Mouse (Mus musculus) MEL (cell line): ENCODE data around the gene Grik1. TPM values are rescaled to one million over a fixed set of nuclear protein-coding genes. Genes with fewer than 3 reads are reported as not detected.

ENCODE experiments used
- DNase-seq: peaks from one replicate; pipeline ENCODE4 v3.0.0; 2011; ENCODE audit warnings: low read depth, low spot score
- H3K27ac ChIP-seq: 2 replicates; pipeline ENCODE4 v1.5.1; 2012; ENCODE audit warnings: low read depth, mild to moderate bottlenecking, control low read depth, low read length, moderate library complexity; ENCODE audit not compliant: control insufficient read depth
- H3K27me3 ChIP-seq, 2 experiments: fragments of 150-350 bp in 1 of 2; sonication (generic) in 1 of 2; 2 replicates each; pipeline ENCODE4 v1.6.1; 2012; ENCODE audit warnings: low read length in 2 of 2, mild to moderate bottlenecking in 2 of 2, improper control_type of control experiment in 1 of 2, moderate library complexity in 1 of 2; ENCODE audit not compliant: insufficient read depth in 2 of 2, control insufficient read depth in 1 of 2
- H3K36me3 ChIP-seq, 2 experiments: 2 replicates each; pipeline ENCODE4 v1.6.1; 2012 to 2014; ENCODE audit warnings: low read length in 2 of 2, improper control_type of control experiment in 1 of 2, inconsistent platforms in 1 of 2, mild to moderate bottlenecking in 1 of 2; ENCODE audit not compliant: insufficient read depth in 2 of 2, control insufficient read depth in 1 of 2
- H3K4me1 ChIP-seq, 2 experiments: fragments of 150-350 bp in 1 of 2; sonication (generic) in 1 of 2; 2 replicates each; pipeline ENCODE4 v1.6.1; 2012; ENCODE audit warnings: low read length in 2 of 2, improper control_type of control experiment in 1 of 2, mild to moderate bottlenecking in 1 of 2; ENCODE audit not compliant: insufficient read depth in 2 of 2, control insufficient read depth in 1 of 2
- H3K4me3 ChIP-seq, 2 experiments: fragments of 150-350 bp in 1 of 2; sonication (generic) in 1 of 2; 2 replicates each; pipeline ENCODE4 v1.5.1; 2012; ENCODE audit warnings: low read depth in 2 of 2, low read length in 2 of 2, mild to moderate bottlenecking in 2 of 2, moderate library complexity in 2 of 2, control low read depth in 1 of 2, improper control_type of control experiment in 1 of 2; ENCODE audit not compliant: control insufficient read depth in 1 of 2, insufficient read depth in 1 of 2
- H3K79me2 ChIP-seq: 2 replicates; pipeline ENCODE4 v1.6.1; 2012; ENCODE audit warnings: mild to moderate bottlenecking, low read length, moderate library complexity; ENCODE audit not compliant: control insufficient read depth, poor library complexity, insufficient read depth
- H3K9ac ChIP-seq: 2 replicates; pipeline ENCODE4 v1.6.1; 2012; ENCODE audit warnings: low read depth, mild to moderate bottlenecking, control low read depth, low read length, moderate library complexity; ENCODE audit not compliant: control insufficient read depth, poor library complexity, severe bottlenecking
- H3K9me3 ChIP-seq: fragments of 150-350 bp; sonication (generic); replicated peaks from 2 replicates; pipeline ENCODE4 v1.6.1; 2012; ENCODE audit warnings: mild to moderate bottlenecking, low read length, improper control_type of control experiment, moderate library complexity; ENCODE audit not compliant: insufficient read depth
- BHLHE40 ChIP-seq: IDR thresholded peaks from 2 replicates; pipeline ENCODE4 v1.6.1; 2012; ENCODE audit warnings: low read depth, mild to moderate bottlenecking, inconsistent platforms, low read length, improper control_type of control experiment, borderline replicate concordance
- CHD2 ChIP-seq: IDR thresholded peaks from 2 replicates; pipeline ENCODE4 v1.6.1; 2011; ENCODE audit warnings: low read length, improper control_type of control experiment
- CTCF ChIP-seq, 3 experiments: IDR thresholded peaks in 2 of 3; conservative IDR thresholded peaks in 1 of 3; 2 replicates each; pipeline ENCODE4 v1.5.1; 2011 to 2012; ENCODE audit warnings: low read length in 3 of 3, low read depth in 2 of 3, mild to moderate bottlenecking in 2 of 3, improper control_type of control experiment in 1 of 3, inconsistent platforms in 1 of 3, mixed read lengths in 1 of 3, moderate library complexity in 1 of 3; ENCODE audit not compliant: control insufficient read depth in 1 of 3, insufficient read depth in 1 of 3, poor library complexity in 1 of 3, severe bottlenecking in 1 of 3
- ETS1 ChIP-seq: IDR thresholded peaks from 2 replicates; pipeline ENCODE4 v1.6.1; 2012; ENCODE audit warnings: low read depth, mild to moderate bottlenecking, inconsistent platforms, low read length, improper control_type of control experiment, moderate library complexity
- GABPA ChIP-seq: IDR thresholded peaks from 2 replicates; pipeline ENCODE4 v1.6.1; 2012; ENCODE audit warnings: low read depth, mild to moderate bottlenecking, inconsistent platforms, low read length, improper control_type of control experiment, moderate library complexity
- JUND ChIP-seq: IDR thresholded peaks from 2 replicates; pipeline ENCODE4 v1.6.1; 2011; ENCODE audit warnings: low read depth, mild to moderate bottlenecking, improper control_type of control experiment, low read length
- KAT2A ChIP-seq: conservative IDR thresholded peaks from 2 replicates; pipeline ENCODE4 v1.6.1; 2012; ENCODE audit warnings: low read depth, low read length, improper control_type of control experiment, inconsistent platforms
- MEF2A ChIP-seq: IDR thresholded peaks from 2 replicates; pipeline ENCODE4 v1.6.1; 2014; ENCODE audit warnings: low read depth, mild to moderate bottlenecking, inconsistent platforms, low read length, improper control_type of control experiment; ENCODE audit not compliant: poor library complexity, insufficient replicate concordance, severe bottlenecking; ENCODE audit errors: extremely low read depth
- NELFE ChIP-seq: IDR thresholded peaks from 2 replicates; pipeline ENCODE4 v1.6.1; 2011; ENCODE audit warnings: low read depth, low read length, improper control_type of control experiment
- RCOR1 ChIP-seq: IDR thresholded peaks from 2 replicates; pipeline ENCODE4 v1.6.1; 2012; ENCODE audit warnings: low read depth, mild to moderate bottlenecking, inconsistent platforms, low read length, improper control_type of control experiment
- TBP ChIP-seq: IDR thresholded peaks from 2 replicates; pipeline ENCODE4 v1.8.0; 2011; ENCODE audit warnings: low read depth, low read length, improper control_type of control experiment
- ZC3H11A ChIP-seq: IDR thresholded peaks from 2 replicates; pipeline ENCODE4 v1.6.1; 2012; ENCODE audit warnings: low read depth, mild to moderate bottlenecking, inconsistent platforms, low read length, improper control_type of control experiment
- ZKSCAN1 ChIP-seq: IDR thresholded peaks from 2 replicates; pipeline ENCODE4 v1.6.1; 2012; ENCODE audit warnings: low read depth, mild to moderate bottlenecking, inconsistent platforms, low read length, improper control_type of control experiment, moderate library complexity
- polyA plus RNA-seq, 2 experiments: library from polyadenylated mRNA; stranded (reverse) in 1 of 2; unstranded in 1 of 2; fragments of >175 nt in 1 of 2; fragments of >200 nt in 1 of 2; gene quantifications; 2 replicates each; pipeline versions ENCODE4 v1.2.1 to v1.2.4; 2012; ENCODE audit warnings: low replicate concordance in 2 of 2, low read depth in 1 of 2; ENCODE audit not compliant: insufficient read length in 2 of 2, insufficient read depth in 1 of 2, missing spikeins in 1 of 2
- total RNA-seq: library from RNA; depleted of rRNA; stranded (reverse); fragments of 300-350 nt; gene quantifications from 2 replicates; pipeline ENCODE4 v1.2.3, GENCODE M21; 2012

The Grik1 gene
- total and polyA plus RNA-seq, 3 experiments, result not detected

GRCm38 (mm10) chr16:88125098-88125497 lies 165.0 kb downstream of the Grik1 start:
- H3K4me3 ChIP-seq, result no peak overlapping the region
- no peak overlapping the region for H3K9ac ChIP-seq
- H3K79me2 ChIP-seq, result no peaks in the 10 kb centered on the region
- no peaks in the 10 kb centered on the region for H3K27me3 ChIP-seq
- H3K36me3 ChIP-seq, result no peaks in the 10 kb centered on the region
- no peak overlapping the region for H3K27ac ChIP-seq
- no peak for DNase-seq
- H3K4me1 ChIP-seq, result no peaks in the 10 kb centered on the region
- no peaks in the 10 kb centered on the region for H3K9me3 ChIP-seq
- TF ChIP-seq CHD2, result no peak
- TF ChIP-seq ZKSCAN1, result no peak

GRCm38 (mm10) chr16:88112551-88113138 lies 177.4 kb downstream of the Grik1 start:
- Histone ChIP-seq H3K36me3 (no peaks in the 10 kb centered on the region), H3K27ac (no peak overlapping the region), H3K4me1 (no peaks in the 10 kb centered on the region), H3K79me2 (no peaks in the 10 kb centered on the region), H3K27me3 (no peaks in the 10 kb centered on the region)
- TF ChIP-seq KAT2A, result no peak
- TF ChIP-seq CHD2, result no peak
- TF ChIP-seq JUND, result no peak
- no peak for TF ChIP-seq BHLHE40
- no peak for TF ChIP-seq GABPA
- TF ChIP-seq, all 39 proteins: peak for 0
- Histone ChIP-seq H3K4me3 (no peak overlapping the region), H3K9ac (no peak overlapping the region), H3K9me3 (no peaks in the 10 kb centered on the region)
- no peak for DNase-seq

- H3K79me2 ChIP-seq, result no peaks in the 10 kb centered on the region
- H3K27me3 ChIP-seq, result no peaks in the 10 kb centered on the region
- no peak overlapping the region for H3K27ac ChIP-seq
- no peak for DNase-seq
- H3K9ac ChIP-seq, result no peak overlapping the region
- no peaks in the 10 kb centered on the region for H3K4me1 ChIP-seq
- no peaks in the 10 kb centered on the region for H3K36me3 ChIP-seq
- no peak overlapping the region for H3K4me3 ChIP-seq
- TF ChIP-seq NELFE (no peak), MEF2A (no peak), CTCF (IDR thresholded peaks at IDR 0.05 in 2 of 3, conservative IDR thresholded peaks at IDR 0.05 in 1 of 3; ENCODE audit: control insufficient read depth in 1 of 3, insufficient read depth in 1 of 3, low read depth in 2 of 3, low read length in 3 of 3, poor library complexity in 1 of 3, severe bottlenecking in 1 of 3) (no peak), JUND (no peak), ETS1 (no peak), KAT2A (no peak), RCOR1 (no peak), ZC3H11A (no peak), TBP (no peak)
- TF ChIP-seq, all 39 proteins: peak for 0
- no peaks in the 10 kb centered on the region for H3K9me3 ChIP-seq
Observed at GRCm38 (mm10) chr16:88111459-88111858, 178.6 kb downstream of the Grik1 start.
